Mouse (Mus musculus) pancreas, adult 10 weeks (tissue): ENCODE measurements around the gene Gja5. TPM values are rescaled to one million over a fixed set of nuclear protein-coding genes. Genes with fewer than 3 reads are reported as not detected.

ENCODE experiments used
- polyA plus RNA-seq: library from polyadenylated mRNA; stranded (reverse); fragments of 350-450 nt; fragmentation: Illumina TruSeq; extraction: RNeasy Lipid Tissue Mini Kit (QIAGEN cat#74804); gene quantifications from one replicate; pipeline ENCODE4 v1.2.3, GENCODE M21; 2015; ENCODE audit warnings: low read depth, low replicate concordance; ENCODE audit not compliant: insufficient read depth

Gene Gja5
- 3.8 TPM for polyA plus RNA-seq

DNA sequence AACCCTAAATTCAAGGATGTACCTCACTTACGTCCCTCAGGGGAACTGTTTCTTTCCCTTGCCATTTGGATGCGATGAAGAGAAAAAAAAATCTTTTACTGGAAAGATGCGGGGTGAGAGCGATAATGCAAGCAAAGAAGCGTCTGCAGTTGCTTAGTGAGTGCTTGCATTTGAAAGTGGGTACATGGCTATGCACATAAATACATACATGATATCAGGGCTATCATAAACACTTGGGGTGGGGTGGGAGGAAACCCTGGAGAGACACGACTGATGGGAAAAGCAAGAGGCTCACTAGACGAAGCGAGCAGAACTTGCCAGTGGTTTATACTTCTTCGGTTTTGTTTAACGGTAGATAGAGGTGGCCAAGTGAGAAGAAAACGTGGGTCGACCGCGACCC, at the start of gene Gja5:
TSS of gene Gja5 (plus strand) at position 301 of the 400 bp plus-strand sequence.

DNA sequence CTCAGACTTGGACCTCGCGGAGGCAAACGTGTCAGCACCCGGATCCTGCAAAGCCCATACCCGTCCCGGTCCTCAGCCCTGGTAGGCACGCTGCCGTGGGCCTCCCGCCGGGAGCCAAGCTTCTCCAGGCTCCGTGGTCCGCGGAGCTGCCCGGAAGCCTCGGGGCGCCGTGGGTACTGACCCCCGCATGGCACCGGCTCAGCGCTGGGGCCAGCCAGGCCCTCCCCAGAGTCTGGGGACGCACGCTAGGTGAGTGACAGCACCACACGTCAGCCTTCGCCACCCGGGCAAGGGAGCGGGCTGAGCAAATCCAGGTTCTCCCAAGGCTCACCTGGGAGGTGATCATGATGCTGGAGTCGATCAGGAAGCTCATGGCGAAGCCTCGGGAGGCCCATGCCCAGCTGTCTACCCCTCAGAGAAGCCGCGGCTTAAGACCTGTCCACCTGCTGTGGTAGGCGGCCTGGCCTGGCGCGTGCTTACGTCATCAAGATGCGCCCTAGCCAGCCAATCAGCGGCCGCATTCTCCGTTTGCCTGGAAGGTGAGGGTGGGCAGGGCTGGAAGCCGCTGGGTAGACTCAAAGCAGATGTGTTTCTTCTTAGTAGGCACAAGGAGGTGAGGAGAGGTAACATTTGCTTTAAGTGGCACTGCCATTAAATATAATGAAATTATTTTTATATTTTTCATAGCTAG, 503 bp downstream of the Gja5 start, which contains the start of gene Gpr89:
TSS of gene Gpr89 (minus strand) at position 496 of the 691 bp plus-strand sequence.

DNA sequence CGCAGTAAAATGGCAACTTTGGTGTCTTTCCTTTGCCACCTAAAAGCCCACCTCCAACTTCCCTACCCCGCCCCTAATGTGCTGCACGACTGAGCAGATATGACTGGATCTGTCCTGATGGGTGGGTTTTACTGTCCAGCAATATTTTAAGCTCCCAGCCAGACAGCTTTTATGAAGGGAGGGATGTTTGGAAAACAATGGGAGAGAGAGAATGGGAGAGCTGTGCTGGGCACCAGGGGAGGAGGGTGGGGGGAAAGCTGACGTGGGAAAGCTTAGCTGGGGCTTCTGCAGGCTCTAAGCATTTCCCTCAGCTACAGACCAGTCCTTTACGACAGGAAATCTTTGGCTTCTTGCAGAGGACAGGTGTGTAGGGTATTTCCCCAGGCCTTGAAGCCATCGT, 21.4 kb downstream of the Gja5 start, which contains the start of gene Gja8:
TSS of gene Gja8 (minus strand) at position 101 of the 400 bp plus-strand sequence.

Other genes starting within 250 kb of the Gja5 start
- gene Ankrd35, start 234.6 kb upstream of the Gja5 start, polyA plus RNA-seq = 0.31 TPM
- gene Pias3, start 208.3 kb upstream of the Gja5 start, polyA plus RNA-seq = 12.7 TPM
- 2.9 TPM for gene Nudt17, start 196.1 kb upstream of the Gja5 start, polyA plus RNA-seq
- gene Polr3c, start 177.1 kb upstream of the Gja5 start, polyA plus RNA-seq = 6.0 TPM
- gene Rnf115, start 177.0 kb upstream of the Gja5 start, polyA plus RNA-seq = 5.8 TPM
- gene Pdzk1, start 75.4 kb upstream of the Gja5 start, polyA plus RNA-seq = not detected
- gene Cd160, start 75.3 kb upstream of the Gja5 start, polyA plus RNA-seq = not detected
- gene Gpr89, start 653 bp downstream of the Gja5 start, polyA plus RNA-seq = 4.3 TPM
- not detected for gene Gja8, start 21.3 kb downstream of the Gja5 start, polyA plus RNA-seq